In the genomic region with DNA sequence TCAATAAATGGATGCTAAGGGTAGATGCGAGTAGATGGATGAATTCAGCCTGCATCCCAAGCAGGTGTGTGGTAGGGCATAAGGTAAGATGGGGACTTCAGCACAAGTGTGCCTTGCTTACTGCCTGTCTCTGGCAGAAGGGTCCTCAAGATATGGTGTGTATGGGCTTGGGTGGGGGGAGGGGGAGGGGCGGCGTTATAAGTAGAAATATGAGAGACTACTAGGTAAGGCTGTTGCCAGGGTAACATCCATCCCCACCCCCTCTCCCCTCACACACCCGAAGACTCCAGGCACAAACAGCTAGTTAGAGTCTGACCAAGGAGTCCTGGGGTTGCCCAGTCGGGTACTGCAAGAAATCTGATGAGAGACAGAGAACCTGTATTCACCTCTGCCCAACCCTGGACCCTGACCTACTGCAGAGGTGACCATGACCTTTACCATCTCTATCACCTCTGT, we compare ENCODE assay signal across 10 mouse cellular contexts.
DNase-seq lines count a peak whose midpoint lies in the region; ATAC-seq lines count a peak whose summit lies in the region.
"Had no signal": no experiment of that assay in that cellular context is flagged by ENCODE, and none has a peak within 500 bp of the region (broad histone marks: within the 10 kb centered on the region; RNA-seq: fewer than 3 reads in every experiment).

No protein-coding gene starts in this region.

- DNase-seq in heart, adult 9 months (ENCODE audit: low spot score in 2 of 2) = no peak
- peak; percentile 22 for DNase-seq in embryonic facial prominence, embryonic 11.5 days (ENCODE audit: low spot score)
- DNase-seq in layer of hippocampus, adult 11-12 months (ENCODE audit: low spot score) = no peak
- DNase-seq in urinary bladder, postnatal 14 days (ENCODE audit: low spot score) = no peak
- no peak for DNase-seq in adrenal gland, postnatal 14 days
- DNase-seq: thymus, postnatal 14 days had no signal

- 42% methylated on average over 5 of the region's 5 CpGs for WGBS in heart, embryonic 15.5 days
- 30% methylated on average over 5 of the region's 5 CpGs for WGBS in embryonic facial prominence, embryonic 11.5 days
- WGBS in hindbrain, embryonic 15.5 days = 34% methylated on average over 5 of the region's 5 CpGs
- 31% methylated on average over 5 of the region's 5 CpGs for WGBS in midbrain, embryonic 15.5 days

- peak; percentile 18; the same call in 1 of the 2 replicates for ATAC-seq in heart, embryonic 15.5 days (replicated peaks; ENCODE audit: insufficient number of reproducible peaks, insufficient read depth, low FRiP score, low read depth)
- ATAC-seq in embryonic facial prominence, embryonic 11.5 days (replicated peaks; ENCODE audit: insufficient number of reproducible peaks, low FRiP score, low TSS enrichment, low read depth) = peak; percentile 60
- ATAC-seq in hindbrain, embryonic 15.5 days (ENCODE audit: low FRiP score, low read depth) = peak; percentile 81
- peak; percentile 82 for ATAC-seq in midbrain, embryonic 15.5 days (replicated peaks)
- ATAC-seq: inflammation-experienced regulatory T-cells, adult 6 months had no signal

- no peaks in the 10 kb centered on the region for H3K36me3 ChIP-seq in heart, embryonic 15.5 days
- no peaks in the 10 kb centered on the region for H3K36me3 ChIP-seq in embryonic facial prominence, embryonic 11.5 days (replicated peaks; ENCODE audit: control insufficient read depth, insufficient read depth, low read depth, low read length)
- no peaks in the 10 kb centered on the region for H3K36me3 ChIP-seq in hindbrain, embryonic 15.5 days
- H3K36me3 ChIP-seq in midbrain, embryonic 15.5 days (replicated peaks) = no peaks in the 10 kb centered on the region

- H3K9ac ChIP-seq in heart, embryonic 15.5 days = 0 out of 2 replicates have a peak overlapping the region, but pooled peaks have one; percentile 14
- peak overlapping the region; percentile 60; the same call in 1 of the 2 replicates for H3K9ac ChIP-seq in embryonic facial prominence, embryonic 11.5 days (replicated peaks; ENCODE audit: low read length)
- peak overlapping the region; percentile 55; the same call in 1 of the 2 replicates for H3K9ac ChIP-seq in hindbrain, embryonic 15.5 days
- no peak overlapping the region for H3K9ac ChIP-seq in midbrain, embryonic 15.5 days

- peaks cover 14% of the 10 kb centered on the region for H3K4me1 ChIP-seq in heart, embryonic 15.5 days (replicated peaks)
- no peaks in the 10 kb centered on the region for H3K4me1 ChIP-seq in embryonic facial prominence, embryonic 11.5 days (ENCODE audit: control insufficient read depth, insufficient read depth, low read length)
- peaks cover 13% of the 10 kb centered on the region for H3K4me1 ChIP-seq in hindbrain, embryonic 15.5 days (replicated peaks)
- H3K4me1 ChIP-seq in midbrain, embryonic 15.5 days = peaks cover 12% of the 10 kb centered on the region

- H3K27ac ChIP-seq in heart, embryonic 15.5 days = no peak overlapping the region
- no peak overlapping the region for H3K27ac ChIP-seq in embryonic facial prominence, embryonic 11.5 days (replicated peaks; ENCODE audit: low read depth, low read length)
- H3K27ac ChIP-seq in hindbrain, embryonic 15.5 days (replicated peaks) = no peak overlapping the region
- H3K27ac ChIP-seq in midbrain, embryonic 15.5 days = no peak overlapping the region

- no peaks in the 10 kb centered on the region for H3K9me3 ChIP-seq in heart, embryonic 15.5 days (replicated peaks)
- no peaks in the 10 kb centered on the region for H3K9me3 ChIP-seq in embryonic facial prominence, embryonic 11.5 days (replicated peaks; ENCODE audit: control insufficient read depth, low read length)
- no peaks in the 10 kb centered on the region for H3K9me3 ChIP-seq in hindbrain, embryonic 15.5 days
- no peaks in the 10 kb centered on the region for H3K9me3 ChIP-seq in midbrain, embryonic 15.5 days

- H3K4me3 ChIP-seq in heart, embryonic 15.5 days = peak overlapping the region; percentile 41
- H3K4me3 ChIP-seq in embryonic facial prominence, embryonic 11.5 days (ENCODE audit: low read depth, low read length) = peak overlapping the region; percentile 34
- H3K4me3 ChIP-seq in hindbrain, embryonic 15.5 days = peak overlapping the region; percentile 45
- H3K4me3 ChIP-seq in midbrain, embryonic 15.5 days = peak overlapping the region; percentile 49

- peaks cover 18% of the 10 kb centered on the region for H3K27me3 ChIP-seq in heart, embryonic 15.5 days
- H3K27me3 ChIP-seq in embryonic facial prominence, embryonic 11.5 days (ENCODE audit: control insufficient read depth, insufficient read depth, low read length) = no peaks in the 10 kb centered on the region
- peaks cover 3% of the 10 kb centered on the region; the same call in 1 of the 2 replicates for H3K27me3 ChIP-seq in hindbrain, embryonic 15.5 days
- no peaks in the 10 kb centered on the region for H3K27me3 ChIP-seq in midbrain, embryonic 15.5 days (replicated peaks)

- H3K4me2 ChIP-seq in heart, embryonic 15.5 days = peak overlapping the region; percentile 72
- H3K4me2 ChIP-seq in embryonic facial prominence, embryonic 11.5 days (ENCODE audit: low read depth, low read length) = peak overlapping the region; percentile 72
- H3K4me2 ChIP-seq in hindbrain, embryonic 15.5 days = peak overlapping the region; percentile 93
- peak overlapping the region; percentile 93 for H3K4me2 ChIP-seq in midbrain, embryonic 15.5 days

Comparison
In these comparisons a context has a peak if more than half of its experiments do, and no peak if none do; other contexts are left out.
1. ATAC-seq: peak in every context shown above with its lines; median percentile 82 in midbrain, embryonic 15.5 days; 81 in hindbrain, embryonic 15.5 days; 60 in embryonic facial prominence, embryonic 11.5 days; 18 in heart, embryonic 15.5 days.